8 mouse cellular contexts compared by ENCODE assay signal in the genomic region with DNA sequence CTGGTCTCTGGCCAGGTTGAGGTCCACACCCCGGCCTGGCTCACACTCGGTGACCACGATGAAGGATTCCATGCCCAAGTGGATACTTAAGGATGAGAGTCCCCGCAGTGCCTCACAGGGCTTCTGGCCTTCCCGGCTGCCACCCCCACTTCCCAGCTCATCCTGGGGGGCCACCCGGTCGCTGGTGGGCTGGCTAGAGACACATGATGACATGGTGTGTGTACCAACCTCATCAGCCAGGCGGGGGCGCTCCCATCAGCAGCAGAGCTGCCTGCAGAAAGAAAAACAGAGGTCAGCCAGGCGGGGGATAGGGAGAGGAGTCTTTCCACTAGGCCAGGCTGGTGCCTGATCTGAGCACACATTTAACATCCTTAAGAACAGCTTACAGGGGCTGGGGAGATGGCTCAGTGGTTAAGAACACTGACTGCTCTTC. TPM values are rescaled to one million over a fixed set of nuclear protein-coding genes. Genes with fewer than 3 reads are reported as not detected.
DNase-seq lines count a peak whose midpoint lies in the region; ATAC-seq and TF ChIP-seq lines count a peak whose summit lies in the region.

No protein-coding gene starts in this region.

- peak in 1 of 2 experiments; percentile 51 for DNase-seq in layer of hippocampus, adult 2 months (ENCODE audit: low spot score in 2 of 2)
- DNase-seq in layer of hippocampus, adult 9-10 months (ENCODE audit: low spot score) = no peak
- DNase-seq in R1 (ENCODE audit: low read depth, low spot score) = peak; percentile 77
- peak; percentile 78 to 88 for DNase-seq in cerebellum, postnatal 25 days
- DNase-seq in kidney, postnatal 4 days = peak; percentile 71 to 77
- DNase-seq in right cerebral cortex, postnatal 25 days = no peak

- TF ChIP-seq CTCF in layer of hippocampus, adult 2 months (conservative IDR thresholded peaks at IDR 0.05) = peak; percentile 72
- TF ChIP-seq CTCF in testis, adult 2 months (IDR thresholded peaks at IDR 0.05; ENCODE audit: control insufficient read depth, insufficient read depth, insufficient replicate concordance, low read depth, low read length) = 0 out of 2 replicates have a peak, but pooled peaks have one; percentile 32

- ATAC-seq in erythroblast, adult 5-6 weeks (replicated peaks; ENCODE audit: low FRiP score, poor library complexity, severe bottlenecking) = no peak

- peaks cover 13% of the 10 kb centered on the region for H3K4me1 ChIP-seq in testis, adult 2 months (ENCODE audit: control insufficient read depth, insufficient read depth, low read length)

- no peaks in the 10 kb centered on the region for H3K36me3 ChIP-seq in testis, adult 2 months (ENCODE audit: control insufficient read depth, insufficient read depth, low read length)

- H3K27me3 ChIP-seq in testis, adult 2 months (ENCODE audit: control insufficient read depth, insufficient read depth, low read length) = no peaks in the 10 kb centered on the region; the same call in 1 of the 2 replicates

- no peak for TF ChIP-seq POLR2A in testis, adult 2 months (IDR thresholded peaks at IDR 0.05; ENCODE audit: control insufficient read depth, low read depth, low read length)

- no peak overlapping the region for H3K4me3 ChIP-seq in layer of hippocampus, adult 2 months
- H3K4me3 ChIP-seq in testis, adult 2 months (ENCODE audit: control insufficient read depth, low read depth, low read length) = peak overlapping the region; percentile 41

- no peak overlapping the region for H3K27ac ChIP-seq in layer of hippocampus, adult 2 months
- H3K27ac ChIP-seq in testis, adult 2 months (ENCODE audit: control insufficient read depth, insufficient read depth, low read depth, low read length) = peak overlapping the region; percentile 51

RNA-seq across cellular contexts. Expression of gene Camkk2, which starts 15.2 kb away (rescaled TPM):
- total RNA-seq in layer of hippocampus, adult 2 months (2021) = 100 to 1,000 TPM; 104 to 109 TPM
- polyA plus RNA-seq in testis, adult 2 months (2012; rRNA removed) = 18.9 and 22.3 TPM in 2 replicates
- total RNA-seq in erythroblast, adult 5-6 weeks (2015; ENCODE audit: low replicate concordance) = 10.9 and 24.0 TPM in 2 replicates
- 12.8 and 21.6 TPM in 2 replicates for total RNA-seq in erythroblast, adult 5-6 weeks (2017; ENCODE audit: low replicate concordance)

RNA-seq across cellular contexts. Expression of gene P2rx4, which starts 56.7 kb away (rescaled TPM):
- 10 to 100 TPM; 11.4 to 15.0 TPM for total RNA-seq in layer of hippocampus, adult 2 months (2021)
- 7.8 and 9.0 TPM in 2 replicates for polyA plus RNA-seq in testis, adult 2 months (2012; rRNA removed)
- total RNA-seq in erythroblast, adult 5-6 weeks (2015; ENCODE audit: low replicate concordance) = 7.9 and 20.8 TPM in 2 replicates
- total RNA-seq in erythroblast, adult 5-6 weeks (2017; ENCODE audit: low replicate concordance) = 5.0 and 8.6 TPM in 2 replicates

RNA-seq across cellular contexts. Expression of gene Anapc5, which starts 57.1 kb away (rescaled TPM):
- total RNA-seq in layer of hippocampus, adult 2 months (2021) = 100 to 1,000 TPM; 216 to 217 TPM
- 109 and 115 TPM in 2 replicates for polyA plus RNA-seq in testis, adult 2 months (2012; rRNA removed)
- total RNA-seq in erythroblast, adult 5-6 weeks (2015; ENCODE audit: low replicate concordance) = 76.7 and 89.7 TPM in 2 replicates
- 116 and 153 TPM in 2 replicates for total RNA-seq in erythroblast, adult 5-6 weeks (2017; ENCODE audit: low replicate concordance)

Comparison
In these comparisons a context has a peak if more than half of its experiments do, and no peak if none do; other contexts are left out.
1. DNase-seq: peak in R1 (single experiment), cerebellum, postnatal 25 days (2 of 2) and kidney, postnatal 4 days (2 of 2); none in layer of hippocampus, adult 9-10 months (single experiment) and right cerebral cortex, postnatal 25 days (single experiment).
2. RNA of gene Camkk2, which starts 15.2 kb away (total RNA-seq): 104 to 109 TPM in layer of hippocampus, adult 2 months; 10.9 to 24.0 TPM in erythroblast, adult 5-6 weeks; every median in the first group is over 4 times any median in the second.